Mouse (Mus musculus) G1E (cell line): ENCODE data around the gene Itgae. TPM values are rescaled to one million over a fixed set of nuclear protein-coding genes. Genes with fewer than 3 reads are reported as not detected.

Experiments used
- ATAC-seq: 2 replicates; pipeline ENCODE4 v1.8.0; 2016; ENCODE audit warnings: mild to moderate bottlenecking; ENCODE audit not compliant: insufficient number of reproducible peaks, poor library complexity, low FRiP score, severe bottlenecking; ENCODE audit errors: extremely low read depth
- DNase-seq: peaks from one replicate; pipeline ENCODE4 v3.0.0; 2012; ENCODE audit warnings: low spot score
- H3K27me3 ChIP-seq: 2 replicates; pipeline ENCODE4 v1.6.1; 2012; ENCODE audit warnings: mild to moderate bottlenecking, low read length, inconsistent platforms; ENCODE audit not compliant: insufficient read depth
- H3K36me3 ChIP-seq: replicated peaks from 2 replicates; pipeline ENCODE3; 2012; ENCODE audit warnings: mild to moderate bottlenecking, inconsistent platforms
- H3K4me1 ChIP-seq: 2 replicates; pipeline ENCODE4 v1.6.1; 2012; ENCODE audit warnings: low read depth, low read length, inconsistent platforms, mixed read lengths; ENCODE audit not compliant: insufficient read depth
- H3K4me3 ChIP-seq: 2 replicates; pipeline ENCODE4 v1.5.1; 2012; ENCODE audit warnings: low read depth, mild to moderate bottlenecking, inconsistent platforms, low read length, moderate library complexity, mixed read lengths
- H3K9me3 ChIP-seq: replicated peaks from 2 replicates; pipeline ENCODE4 v1.6.1; 2012; ENCODE audit warnings: inconsistent platforms
- CTCF ChIP-seq: IDR thresholded peaks from 2 replicates; pipeline ENCODE4 v1.5.1; 2012; ENCODE audit warnings: low read depth, low read length, inconsistent platforms, mixed read lengths
- GATA1 ChIP-seq: IDR thresholded peaks from 2 replicates; pipeline ENCODE4 v1.6.1; 2012; ENCODE audit warnings: borderline replicate concordance, low read length, inconsistent platforms, mixed read lengths
- GATA2 ChIP-seq: IDR thresholded peaks from 2 replicates; pipeline ENCODE4 v1.6.1; 2012; ENCODE audit warnings: low read depth, low read length, inconsistent platforms, borderline replicate concordance
- POLR2AphosphoS5 ChIP-seq: IDR thresholded peaks from 2 replicates; pipeline ENCODE4 v1.6.1; 2012; ENCODE audit warnings: low read depth, low read length, inconsistent platforms; ENCODE audit not compliant: insufficient replicate concordance
- TAL1 ChIP-seq: conservative IDR thresholded peaks from 2 replicates; pipeline ENCODE4 v1.6.1; 2012; ENCODE audit warnings: low read depth, low read length, inconsistent platforms, mixed read lengths
- polyA plus RNA-seq: library from polyadenylated mRNA; stranded (reverse); fragments of >175 nt; gene quantifications from 2 replicates; pipeline ENCODE4 v1.2.3, GENCODE M21; 2012
- total RNA-seq, 2 experiments: library from RNA; stranded (forward) in 1 of 2; stranded (reverse) in 1 of 2; fragments of 200-1000 nt in 1 of 2; fragments of >200 nt in 1 of 2; fragmentation: Nextera tagmentation in 1 of 2; gene quantifications; 2 replicates each; pipeline ENCODE4 v1.2.3; 2014 to 2017

Itgae gene
- total and polyA plus RNA-seq, 3 experiments: 0.04 to 0.23 (median 0.05) TPM

DNA sequence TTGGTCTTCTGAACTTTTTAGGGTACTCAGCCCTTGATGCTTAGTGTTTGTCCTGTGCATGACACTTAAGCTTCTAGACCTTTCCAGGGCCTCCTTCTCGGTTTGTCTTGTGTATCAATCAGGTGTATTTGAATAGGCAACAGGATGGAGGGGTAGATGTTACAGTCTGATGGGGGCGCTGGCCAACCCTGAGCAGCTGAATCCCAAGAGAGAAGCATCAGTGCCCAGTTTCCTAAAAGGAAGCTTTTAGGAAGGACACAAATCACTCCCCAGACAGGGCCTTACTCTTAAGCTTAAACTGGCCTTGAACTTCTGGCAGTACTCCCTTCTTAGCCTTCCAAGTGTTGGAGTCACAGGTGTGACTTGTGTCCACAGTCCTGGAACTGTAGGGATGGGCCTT lies 87.5 kb downstream of the Itgae start:
- Histone ChIP-seq H3K9me3 (no peaks in the 10 kb centered on the region), H3K4me3 (peak overlapping the region; percentile 98), H3K36me3 (peaks cover 38% of the 10 kb centered on the region), H3K27me3 (0 out of 2 replicates have a peak, but pooled peaks cover 2% of the 10 kb centered on the region), H3K4me1 (peaks cover 38% of the 10 kb centered on the region)
- TF ChIP-seq GATA1 (no peak), CTCF (no peak), POLR2AphosphoS5 (no peak), TAL1 (no peak), GATA2 (no peak)
- no peak for DNase-seq
- ATAC-seq: no peak

DNA sequence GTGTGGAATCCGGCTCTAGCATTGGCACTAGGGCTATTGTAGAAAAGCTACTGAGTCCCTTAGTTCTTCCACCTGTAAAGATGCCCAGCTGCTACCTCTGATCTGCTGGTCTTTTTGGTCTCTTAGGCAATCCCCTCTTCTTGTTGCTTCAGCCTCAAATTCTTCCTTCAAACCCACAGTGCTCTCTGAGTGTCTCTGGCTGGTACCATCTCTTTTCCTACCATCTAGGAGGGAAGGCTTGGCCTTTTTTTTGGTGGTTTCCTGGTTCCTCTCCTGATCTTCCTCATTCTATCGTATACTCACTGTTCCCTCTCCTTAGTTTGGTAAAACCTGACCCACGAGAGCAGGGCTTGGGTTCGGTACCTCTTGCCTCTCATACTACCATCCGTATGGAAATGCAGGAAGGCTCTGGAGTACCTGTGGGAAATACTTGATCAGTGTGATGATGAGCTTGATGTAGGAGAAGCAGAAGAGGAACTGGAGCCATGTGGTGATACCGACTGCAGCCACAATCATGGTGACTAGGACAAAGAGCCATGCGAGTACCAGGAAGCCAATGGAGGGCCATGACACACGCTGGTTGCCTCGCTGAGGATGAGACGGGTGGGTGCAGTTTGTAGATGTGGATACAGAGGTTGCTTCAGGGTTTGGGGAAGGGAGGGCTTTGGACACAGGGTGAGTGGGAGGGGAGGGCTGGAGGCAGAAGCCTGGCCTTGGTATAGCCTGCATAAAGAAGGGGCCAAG lies 95.7 kb downstream of the Itgae start:
- no peak for TF ChIP-seq POLR2AphosphoS5
- no peak for TF ChIP-seq CTCF
- TF ChIP-seq TAL1: no peak
- no peak for TF ChIP-seq GATA2
- TF ChIP-seq GATA1: no peak
- no peak for DNase-seq
- no peaks in the 10 kb centered on the region for H3K27me3 ChIP-seq
- no peaks in the 10 kb centered on the region for H3K9me3 ChIP-seq
- no peak for ATAC-seq
- peaks cover 77% of the 10 kb centered on the region for H3K36me3 ChIP-seq
- no peak overlapping the region for H3K4me3 ChIP-seq
- no peaks in the 10 kb centered on the region for H3K4me1 ChIP-seq

DNA sequence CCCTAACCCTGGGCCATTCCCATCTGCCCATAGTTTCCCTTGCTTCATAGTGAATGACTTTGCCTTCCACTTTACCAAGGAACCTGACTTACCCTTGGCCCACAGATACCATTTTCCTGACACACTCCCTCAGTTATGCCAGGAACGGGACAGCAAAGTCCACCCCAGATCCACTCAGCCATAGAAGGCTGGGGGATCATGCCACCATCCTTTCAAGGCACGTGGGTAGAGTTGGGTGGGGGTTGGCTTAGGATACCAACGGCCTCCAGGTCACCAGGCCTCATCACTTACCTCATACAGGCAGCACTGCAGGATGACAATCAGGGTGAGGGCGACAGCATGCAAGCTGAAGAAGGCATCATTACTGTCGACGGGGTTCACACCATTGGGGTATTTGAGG lies 96.8 kb downstream of the Itgae start:
- Histone ChIP-seq H3K4me3 (no peak overlapping the region), H3K36me3 (peaks cover 85% of the 10 kb centered on the region), H3K4me1 (no peaks in the 10 kb centered on the region), H3K9me3 (no peaks in the 10 kb centered on the region), H3K27me3 (no peaks in the 10 kb centered on the region)
- TF ChIP-seq CTCF: no peak
- TF ChIP-seq GATA2: no peak
- no peak for TF ChIP-seq GATA1
- TF ChIP-seq TAL1: no peak
- TF ChIP-seq POLR2AphosphoS5: no peak
- ATAC-seq (no peak), DNase-seq (no peak)

DNA sequence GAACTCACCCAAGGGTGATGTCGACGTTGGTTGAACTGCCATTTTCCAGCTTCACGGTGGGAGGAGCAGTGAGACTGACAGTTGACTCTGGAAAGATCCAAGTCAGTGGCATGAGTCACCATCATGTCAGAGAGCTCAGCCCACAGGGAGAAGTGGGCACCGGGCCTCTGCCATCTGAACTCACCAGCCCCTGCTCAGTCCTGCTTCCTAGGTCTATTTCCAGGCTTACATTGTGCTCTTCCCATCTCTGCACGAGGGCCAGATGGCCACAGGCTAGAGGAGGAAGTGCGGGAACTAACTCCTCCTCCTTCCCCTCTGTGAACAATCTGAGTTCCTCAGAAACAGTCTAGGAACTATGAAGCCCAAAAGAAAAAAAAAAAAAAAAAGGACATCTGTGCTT lies 102.7 kb downstream of the Itgae start:
- H3K4me1 ChIP-seq: peaks cover 10% of the 10 kb centered on the region
- peaks cover 78% of the 10 kb centered on the region for H3K36me3 ChIP-seq
- no peaks in the 10 kb centered on the region for H3K9me3 ChIP-seq
- DNase-seq: no peak
- ATAC-seq: no peak
- no peak for TF ChIP-seq GATA2
- TF ChIP-seq POLR2AphosphoS5: no peak
- TF ChIP-seq TAL1: no peak
- TF ChIP-seq CTCF: no peak
- TF ChIP-seq GATA1: no peak
- no peaks in the 10 kb centered on the region for H3K27me3 ChIP-seq
- H3K4me3 ChIP-seq: no peak overlapping the region

DNA sequence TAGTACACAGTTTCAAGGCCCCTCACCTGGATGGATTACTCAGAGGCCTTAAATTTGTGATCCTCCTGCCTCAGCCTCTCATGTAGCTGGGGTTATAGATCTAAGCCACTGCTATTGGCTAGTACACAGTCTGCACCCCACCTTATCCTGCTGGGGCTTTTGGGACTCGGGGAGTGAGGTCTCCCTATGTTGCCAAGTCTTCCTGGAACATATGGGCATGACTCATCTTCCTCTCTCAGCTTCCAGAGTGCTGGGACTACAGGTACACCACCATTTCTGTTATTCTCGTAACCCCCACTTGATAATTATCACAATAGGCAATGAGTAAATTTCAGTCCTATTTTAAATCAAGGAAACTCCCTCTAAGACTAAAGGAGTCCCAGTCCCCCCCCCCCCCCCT lies 104.1 kb downstream of the Itgae start:
- Histone ChIP-seq H3K4me1 (peaks cover 22% of the 10 kb centered on the region), H3K27me3 (no peaks in the 10 kb centered on the region), H3K9me3 (no peaks in the 10 kb centered on the region), H3K36me3 (peaks cover 65% of the 10 kb centered on the region), H3K4me3 (no peak overlapping the region)
- DNase-seq (no peak), ATAC-seq (no peak)
- TF ChIP-seq POLR2AphosphoS5: no peak
- TF ChIP-seq CTCF: no peak
- no peak for TF ChIP-seq TAL1
- TF ChIP-seq GATA1: no peak

Other genes with a start within 250 kb of the Itgae start
- gene Atp2a3, start 129.4 kb upstream of the Itgae start, total RNA-seq (2014; fragmentation: Nextera tagmentation): 56.9 and 63.9 TPM in 2 replicates
- gene Atp2a3, start 129.4 kb upstream of the Itgae start, total RNA-seq (2017): 79.9 and 101 TPM in 2 replicates
- gene Atp2a3, start 129.4 kb upstream of the Itgae start, polyA plus RNA-seq: 79.0 and 95.8 TPM in 2 replicates
- gene P2rx1, start 91.5 kb upstream of the Itgae start, total RNA-seq (2014; fragmentation: Nextera tagmentation): 11.4 and 12.0 TPM in 2 replicates
- gene P2rx1, start 91.5 kb upstream of the Itgae start, total RNA-seq (2017): 46.9 and 53.7 TPM in 2 replicates
- 11.7 and 14.8 TPM in 2 replicates for gene P2rx1, start 91.5 kb upstream of the Itgae start, polyA plus RNA-seq
- 1.9 and 4.2 TPM in 2 replicates for gene Camkk1, start 71.6 kb upstream of the Itgae start, total RNA-seq (2014; fragmentation: Nextera tagmentation)
- 13.1 and 13.8 TPM in 2 replicates for gene Camkk1, start 71.6 kb upstream of the Itgae start, total RNA-seq (2017)
- 8.9 and 9.9 TPM in 2 replicates for gene Camkk1, start 71.6 kb upstream of the Itgae start, polyA plus RNA-seq
- gene Ncbp3, start 42.8 kb upstream of the Itgae start, total RNA-seq (2014; fragmentation: Nextera tagmentation): 23.9 and 25.0 TPM in 2 replicates
- 20.0 and 24.2 TPM in 2 replicates for gene Ncbp3, start 42.8 kb upstream of the Itgae start, total RNA-seq (2017)
- 11.2 and 13.3 TPM in 2 replicates for gene Ncbp3, start 42.8 kb upstream of the Itgae start, polyA plus RNA-seq
- gene Haspin, start 47.7 kb downstream of the Itgae start, total RNA-seq (2014; fragmentation: Nextera tagmentation): 16.7 and 18.4 TPM in 2 replicates
- 16.9 and 17.5 TPM in 2 replicates for gene Haspin, start 47.7 kb downstream of the Itgae start, total RNA-seq (2017)
- 19.5 and 23.1 TPM in 2 replicates for gene Haspin, start 47.7 kb downstream of the Itgae start, polyA plus RNA-seq
- not detected in 2 replicates for gene P2rx5, start 69.8 kb downstream of the Itgae start, total RNA-seq (2014; fragmentation: Nextera tagmentation)
- 0.05 TPM in 1 of 2 replicates, not detected in the other for gene P2rx5, start 69.8 kb downstream of the Itgae start, total RNA-seq (2017)
- gene P2rx5, start 69.8 kb downstream of the Itgae start, polyA plus RNA-seq: not detected in 2 replicates
- gene Emc6, start 86.5 kb downstream of the Itgae start, total RNA-seq (2014; fragmentation: Nextera tagmentation): 54.7 and 66.2 TPM in 2 replicates
- gene Emc6, start 86.5 kb downstream of the Itgae start, total RNA-seq (2017): 43.7 and 52.7 TPM in 2 replicates
- gene Emc6, start 86.5 kb downstream of the Itgae start, polyA plus RNA-seq: 178 and 243 TPM in 2 replicates
- 7.4 and 9.2 TPM in 2 replicates for gene Tax1bp3, start 86.5 kb downstream of the Itgae start, total RNA-seq (2014; fragmentation: Nextera tagmentation)
- gene Tax1bp3, start 86.5 kb downstream of the Itgae start, total RNA-seq (2017): 17.8 and 21.1 TPM in 2 replicates
- 4.1 and 9.0 TPM in 2 replicates for gene Tax1bp3, start 86.5 kb downstream of the Itgae start, polyA plus RNA-seq
- 19.8 and 23.3 TPM in 2 replicates for gene Ctns, start 108.5 kb downstream of the Itgae start, total RNA-seq (2014; fragmentation: Nextera tagmentation)
- 28.7 and 30.6 TPM in 2 replicates for gene Ctns, start 108.5 kb downstream of the Itgae start, total RNA-seq (2017)
- 1.9 and 3.6 TPM in 2 replicates for gene Ctns, start 108.5 kb downstream of the Itgae start, polyA plus RNA-seq
- gene Shpk, start 108.9 kb downstream of the Itgae start, total RNA-seq (2014; fragmentation: Nextera tagmentation): 2.1 and 2.4 TPM in 2 replicates
- 2.8 and 3.2 TPM in 2 replicates for gene Shpk, start 108.9 kb downstream of the Itgae start, total RNA-seq (2017)
- 0.83 and 0.95 TPM in 2 replicates for gene Shpk, start 108.9 kb downstream of the Itgae start, polyA plus RNA-seq
- not detected in 2 replicates for gene Trpv1, start 143.7 kb downstream of the Itgae start, total RNA-seq (2014; fragmentation: Nextera tagmentation)
- 0.12 TPM in 1 of 2 replicates, not detected in the other for gene Trpv1, start 143.7 kb downstream of the Itgae start, total RNA-seq (2017)
- gene Trpv1, start 143.7 kb downstream of the Itgae start, polyA plus RNA-seq: not detected in 2 replicates
- not detected in 2 replicates for gene Trpv3, start 176.8 kb downstream of the Itgae start, total RNA-seq (2014; fragmentation: Nextera tagmentation)
- under 0.01 and 0.16 TPM in 2 replicates for gene Trpv3, start 176.8 kb downstream of the Itgae start, total RNA-seq (2017)
- gene Trpv3, start 176.8 kb downstream of the Itgae start, polyA plus RNA-seq: not detected in 2 replicates
- not detected in 2 replicates for gene Aspa, start 239.0 kb downstream of the Itgae start, total RNA-seq (2014; fragmentation: Nextera tagmentation)
- under 0.01 and 0.22 TPM in 2 replicates for gene Aspa, start 239.0 kb downstream of the Itgae start, total RNA-seq (2017)
- not detected in 2 replicates for gene Aspa, start 239.0 kb downstream of the Itgae start, polyA plus RNA-seq
- not detected in 2 replicates for gene Gm49340, start 239.2 kb downstream of the Itgae start, total RNA-seq (2014; fragmentation: Nextera tagmentation)
- gene Gm49340, start 239.2 kb downstream of the Itgae start, total RNA-seq (2017): not detected in 2 replicates
- gene Gm49340, start 239.2 kb downstream of the Itgae start, polyA plus RNA-seq: not detected in 2 replicates
- gene Spata22, start 239.2 kb downstream of the Itgae start, total RNA-seq (2014; fragmentation: Nextera tagmentation): not detected in 2 replicates
- not detected in 2 replicates for gene Spata22, start 239.2 kb downstream of the Itgae start, total RNA-seq (2017)
- not detected in 2 replicates for gene Spata22, start 239.2 kb downstream of the Itgae start, polyA plus RNA-seq